Mouse (Mus musculus): ENCODE results near the gene 4930519P11Rik.

DNA sequence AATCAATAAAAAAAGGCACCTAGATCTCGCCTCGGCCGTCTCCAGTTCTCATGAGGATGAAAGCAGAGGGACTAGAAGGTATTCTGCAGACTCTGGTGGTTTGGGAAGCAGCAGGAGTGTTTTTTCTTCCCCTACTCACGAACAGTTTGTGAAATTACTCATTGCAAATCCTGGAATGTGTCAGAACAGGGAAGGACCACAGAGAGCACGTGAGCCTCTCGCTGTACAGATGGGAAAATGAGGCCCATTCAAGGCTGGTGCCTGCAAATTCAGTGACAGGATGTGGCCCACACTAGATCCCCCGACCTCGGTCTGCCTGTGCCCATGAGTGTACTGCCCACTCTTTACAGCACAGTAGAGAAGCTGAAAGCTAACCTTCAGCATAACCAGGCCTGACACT is 41.3 kb downstream of the 4930519P11Rik start:
- TF ChIP-seq CTCF (IDR thresholded peaks at IDR 0.05; ENCODE audit: control insufficient read depth, insufficient read depth, insufficient replicate concordance, low read depth, low read length) (no peak), POLR2A (IDR thresholded peaks at IDR 0.05; ENCODE audit: control insufficient read depth, low read depth, low read length) (no peak)
